Mouse (Mus musculus): ENCODE data around the gene Wfikkn1.
"Not testable (repeated sequence)": the region's sequence is repeated elsewhere in the genome, so short reads cannot be mapped to it uniquely, and the experiment has no call there.

Gene Wfikkn1

GRCm38 (mm10) chr17:25885636-25886035 lies 5.0 kb upstream of the Wfikkn1 start:
- no peak for DNase-seq (ENCODE audit: low spot score)

GRCm38 (mm10) chr17:25883824-25884223 lies 3.2 kb upstream of the Wfikkn1 start:
- DNase-seq (ENCODE audit: low spot score) = no peak

- no peak for DNase-seq (ENCODE audit: low spot score)
Observed at GRCm38 (mm10) chr17:25883268-25883667, 2.6 kb upstream of the Wfikkn1 start.

GRCm38 (mm10) chr17:25882306-25882705 lies 1.6 kb upstream of the Wfikkn1 start:
- DNase-seq (ENCODE audit: low spot score) = no peak

GRCm38 (mm10) chr17:25881691-25882090 lies 1.0 kb upstream of the Wfikkn1 start:
- no peak for DNase-seq (ENCODE audit: low spot score)

- DNase-seq (ENCODE audit: low spot score) = no peak
Observed at GRCm38 (mm10) chr17:25880913-25881641, 419 bp upstream of the Wfikkn1 start.

- no peak for DNase-seq (ENCODE audit: low spot score)
Observed at GRCm38 (mm10) chr17:25879750-25880149, 908 bp downstream of the Wfikkn1 start.

- no peak for DNase-seq (ENCODE audit: low spot score)
Observed at GRCm38 (mm10) chr17:25879261-25879660, 1.4 kb downstream of the Wfikkn1 start.

- no peak for DNase-seq (ENCODE audit: low spot score)
Observed at GRCm38 (mm10) chr17:25878611-25879180, 2.0 kb downstream of the Wfikkn1 start.

GRCm38 (mm10) chr17:25877741-25878610 lies 2.7 kb downstream of the Wfikkn1 start:
- no peak for DNase-seq (ENCODE audit: low spot score)

- DNase-seq (ENCODE audit: low spot score) = no peak
Observed at GRCm38 (mm10) chr17:25877025-25877424, 3.6 kb downstream of the Wfikkn1 start.

GRCm38 (mm10) chr17:25876347-25876915 lies 4.2 kb downstream of the Wfikkn1 start:
- no peak for DNase-seq (ENCODE audit: low spot score)

- peak; percentile 58 for DNase-seq (ENCODE audit: low spot score)
Observed at GRCm38 (mm10) chr17:25875171-25876136, 5.2 kb downstream of the Wfikkn1 start.

GRCm38 (mm10) chr17:25874721-25875170 lies 5.9 kb downstream of the Wfikkn1 start, which contains the start of gene Mettl26:
Mettl26 (plus strand) TSS chr17:25875074.
- peak; percentile 79 for DNase-seq (ENCODE audit: low spot score)

- DNase-seq (ENCODE audit: low spot score) = no peak
Observed at GRCm38 (mm10) chr17:25874148-25874720, 6.4 kb downstream of the Wfikkn1 start.

- no peak for DNase-seq (ENCODE audit: low spot score)
Observed at GRCm38 (mm10) chr17:25873405-25874147, 7.1 kb downstream of the Wfikkn1 start.

GRCm38 (mm10) chr17:25872676-25873075 lies 8.0 kb downstream of the Wfikkn1 start:
- DNase-seq (ENCODE audit: low spot score) = no peak

- DNase-seq (ENCODE audit: low spot score) = not testable (repeated sequence)
Observed at GRCm38 (mm10) chr17:25871566-25871965, 9.1 kb downstream of the Wfikkn1 start.

GRCm38 (mm10) chr17:25869954-25870353 lies 10.7 kb downstream of the Wfikkn1 start:
- DNase-seq (ENCODE audit: low spot score) = no peak

GRCm38 (mm10) chr17:25869498-25869897 lies 11.2 kb downstream of the Wfikkn1 start:
- no peak for DNase-seq (ENCODE audit: low spot score)
